Mouse (Mus musculus): ENCODE results near the gene Myrf.
"Not testable (repeated sequence)": the region's sequence is repeated elsewhere in the genome, so short reads cannot be mapped to it uniquely, and the experiment has no call there.

- TF ChIP-seq CTCF (IDR thresholded peaks at IDR 0.05; ENCODE audit: borderline replicate concordance, extremely low read depth, insufficient read depth, insufficient read length); POLR2A (IDR thresholded peaks at IDR 0.05; ENCODE audit: borderline replicate concordance, extremely low read depth, insufficient read depth, insufficient read length, poor library complexity, severe bottlenecking): not testable (repeated sequence)
Measured at GRCm38 (mm10) chr19:10165928-10166327, 74.6 kb downstream of the Myrf start.
